Mouse (Mus musculus) heart, postnatal 0 days (tissue): ENCODE results near the gene Slc35f4.

Source experiments
- CTCF ChIP-seq: IDR thresholded peaks from 2 replicates; pipeline ENCODE4 v1.5.1; 2016; ENCODE audit warnings: antibody characterized with exemption, control low read depth, low read depth
- EP300 ChIP-seq: IDR thresholded peaks from 2 replicates; pipeline ENCODE4 v1.6.1; 2016; ENCODE audit warnings: antibody characterized with exemption, low read depth

GRCm38 (mm10) chr14:49311091-49311492 lies 214.8 kb downstream of the Slc35f4 start:
- no peak for TF ChIP-seq CTCF
- no peak for TF ChIP-seq EP300
